Mouse (Mus musculus) megakaryocyte progenitor cell, adult 5-6 weeks (primary cell): Measurements from ENCODE around the gene Ccdc9. TPM values are rescaled to one million over a fixed set of nuclear protein-coding genes. Genes with fewer than 3 reads are reported as not detected.

Experiments
- total RNA-seq, 2 experiments: library from RNA; stranded (forward) in 1 of 2; stranded (reverse) in 1 of 2; fragments of 157-497, 149-512 nt in 1 of 2; fragments of 200-1000 nt in 1 of 2; gene quantifications; 2 replicates each; pipeline versions ENCODE4 v1.2.3 to v1.2.4; 2015 to 2017

Ccdc9 gene
- total RNA-seq, 2 experiments from 2014 or later, result 17.3 to 87.9 TPM

Other genes starting within 250 kb of the Ccdc9 start
- gene Bicra, start 238.9 kb downstream of the Ccdc9 start, total RNA-seq (2015), result 14.7 and 14.9 TPM in 2 replicates
- 1.1 and 3.4 TPM in 2 replicates for gene Bicra, start 238.9 kb downstream of the Ccdc9 start, total RNA-seq (2017)
- 0.15 TPM in 1 of 2 replicates, not detected in the other for gene Zfp541, start 225.0 kb downstream of the Ccdc9 start, total RNA-seq (2015)
- gene Zfp541, start 225.0 kb downstream of the Ccdc9 start, total RNA-seq (2017), result 0.04 TPM in 1 of 2 replicates, not detected in the other
- 69.2 and 72.0 TPM in 2 replicates for gene Napa, start 188.3 kb downstream of the Ccdc9 start, total RNA-seq (2015)
- 46.2 and 57.8 TPM in 2 replicates for gene Napa, start 188.3 kb downstream of the Ccdc9 start, total RNA-seq (2017)
- 8.1 and 10.7 TPM in 2 replicates for gene Kptn, start 166.9 kb downstream of the Ccdc9 start, total RNA-seq (2015)
- 8.3 and 10.6 TPM in 2 replicates for gene Kptn, start 166.9 kb downstream of the Ccdc9 start, total RNA-seq (2017)
- not detected in 2 replicates for gene Slc8a2, start 157.0 kb downstream of the Ccdc9 start, total RNA-seq (2015)
- gene Slc8a2, start 157.0 kb downstream of the Ccdc9 start, total RNA-seq (2017), result not detected in 2 replicates
- gene Meis3, start 111.7 kb downstream of the Ccdc9 start, total RNA-seq (2015), result 0.34 TPM in 1 of 2 replicates, not detected in the other
- not detected in 2 replicates for gene Meis3, start 111.7 kb downstream of the Ccdc9 start, total RNA-seq (2017)
- gene Dhx34, start 64.8 kb downstream of the Ccdc9 start, total RNA-seq (2015), result 6.0 and 6.7 TPM in 2 replicates
- gene Dhx34, start 64.8 kb downstream of the Ccdc9 start, total RNA-seq (2017), result 6.6 and 8.1 TPM in 2 replicates
- 1.1 and 1.7 TPM in 2 replicates for gene C5ar2, start 42.6 kb downstream of the Ccdc9 start, total RNA-seq (2015)
- gene C5ar2, start 42.6 kb downstream of the Ccdc9 start, total RNA-seq (2017), result 1.1 and 1.3 TPM in 2 replicates
- gene C5ar1, start 27.3 kb downstream of the Ccdc9 start, total RNA-seq (2015), result 2.4 and 4.0 TPM in 2 replicates
- gene C5ar1, start 27.3 kb downstream of the Ccdc9 start, total RNA-seq (2017), result 0.57 and 1.2 TPM in 2 replicates
- gene Inafm1, start 13.2 kb downstream of the Ccdc9 start, total RNA-seq (2015), result 5.0 and 11.3 TPM in 2 replicates
- gene Inafm1, start 13.2 kb downstream of the Ccdc9 start, total RNA-seq (2017), result 5.2 and 6.8 TPM in 2 replicates
- 0.25 and 1.8 TPM in 2 replicates for gene Bbc3, start 21.6 kb upstream of the Ccdc9 start, total RNA-seq (2015)
- gene Bbc3, start 21.6 kb upstream of the Ccdc9 start, total RNA-seq (2017), result 0.84 and 1.2 TPM in 2 replicates
- 76.8 and 81.3 TPM in 2 replicates for gene Sae1, start 101.0 kb upstream of the Ccdc9 start, total RNA-seq (2015)
- 429 and 547 TPM in 2 replicates for gene Sae1, start 101.0 kb upstream of the Ccdc9 start, total RNA-seq (2017)
- gene Zc3h4, start 114.1 kb upstream of the Ccdc9 start, total RNA-seq (2015), result 36.5 and 38.7 TPM in 2 replicates
- gene Zc3h4, start 114.1 kb upstream of the Ccdc9 start, total RNA-seq (2017), result 25.9 and 33.5 TPM in 2 replicates
- gene Tmem160, start 166.0 kb upstream of the Ccdc9 start, total RNA-seq (2015), result 34.6 and 42.5 TPM in 2 replicates
- gene Tmem160, start 166.0 kb upstream of the Ccdc9 start, total RNA-seq (2017), result 9.5 and 13.5 TPM in 2 replicates
- not detected in 2 replicates for gene Npas1, start 190.9 kb upstream of the Ccdc9 start, total RNA-seq (2015)
- gene Npas1, start 190.9 kb upstream of the Ccdc9 start, total RNA-seq (2017), result not detected in 2 replicates